Mouse (Mus musculus) heart, embryonic 12.5 days (tissue): ENCODE measurements around the gene Scfd2. TPM values are rescaled to one million over a fixed set of nuclear protein-coding genes. Genes with fewer than 3 reads are reported as not detected.

Experiments used
- ATAC-seq: fragments of 200-750 bp; cut with Nextera tagmentation; 2 replicates; pipeline ENCODE4 v1.8.0; 2017; ENCODE audit warnings: moderate TSS enrichment, moderate library complexity; ENCODE audit not compliant: insufficient number of reproducible peaks, low FRiP score
- H3K27ac ChIP-seq: fragments of 300-500 bp; sonication (generic); 2 replicates; pipeline ENCODE4 v1.5.1; 2016; ENCODE audit warnings: mild to moderate bottlenecking, moderate library complexity; ENCODE audit not compliant: poor library complexity, severe bottlenecking
- H3K27me3 ChIP-seq: fragments of 300-500 bp; sonication (generic); replicated peaks from 2 replicates; pipeline ENCODE4 v1.6.1; 2016; ENCODE audit warnings: mild to moderate bottlenecking, moderate library complexity
- H3K36me3 ChIP-seq: fragments of 300-500 bp; sonication (generic); 2 replicates; pipeline ENCODE4 v1.6.1; 2016; ENCODE audit warnings: mild to moderate bottlenecking, moderate library complexity
- H3K4me1 ChIP-seq: fragments of 300-500 bp; sonication (generic); replicated peaks from 2 replicates; pipeline ENCODE4 v1.6.1; 2016; ENCODE audit warnings: mild to moderate bottlenecking
- H3K4me2 ChIP-seq: fragments of 300-500 bp; sonication (generic); 2 replicates; pipeline ENCODE4 v1.6.1; 2016; ENCODE audit warnings: mild to moderate bottlenecking, moderate library complexity
- H3K4me3 ChIP-seq: fragments of 300-500 bp; sonication (generic); 2 replicates; pipeline ENCODE4 v1.5.1; 2016; ENCODE audit warnings: mild to moderate bottlenecking
- H3K9ac ChIP-seq: fragments of 300-500 bp; sonication (generic); 2 replicates; pipeline ENCODE4 v1.6.1; 2016; ENCODE audit warnings: mild to moderate bottlenecking, moderate library complexity
- H3K9me3 ChIP-seq: fragments of 300-500 bp; sonication (generic); replicated peaks from 2 replicates; pipeline ENCODE4 v1.6.1; 2016; ENCODE audit warnings: mild to moderate bottlenecking, moderate library complexity
- WGBS: fragments of 180-500 bp; shearing (Covaris S2); methylation state at CpG from one replicate; pipeline ENCODE4 v1.1.7; 2016; 5-methylcytosine and 5-hydroxymethylcytosine counted together
- polyA plus RNA-seq: library from polyadenylated mRNA; unstranded; fragments of >200 nt; fragmentation: Nextera tagmentation; extraction: Ambion mirVana; gene quantifications from 2 replicates; pipeline ENCODE4 v1.2.1, GENCODE M21; 2016

The Scfd2 gene
- polyA plus RNA-seq, 1 experiment from 2014 or later = 13.6 TPM

DNA sequence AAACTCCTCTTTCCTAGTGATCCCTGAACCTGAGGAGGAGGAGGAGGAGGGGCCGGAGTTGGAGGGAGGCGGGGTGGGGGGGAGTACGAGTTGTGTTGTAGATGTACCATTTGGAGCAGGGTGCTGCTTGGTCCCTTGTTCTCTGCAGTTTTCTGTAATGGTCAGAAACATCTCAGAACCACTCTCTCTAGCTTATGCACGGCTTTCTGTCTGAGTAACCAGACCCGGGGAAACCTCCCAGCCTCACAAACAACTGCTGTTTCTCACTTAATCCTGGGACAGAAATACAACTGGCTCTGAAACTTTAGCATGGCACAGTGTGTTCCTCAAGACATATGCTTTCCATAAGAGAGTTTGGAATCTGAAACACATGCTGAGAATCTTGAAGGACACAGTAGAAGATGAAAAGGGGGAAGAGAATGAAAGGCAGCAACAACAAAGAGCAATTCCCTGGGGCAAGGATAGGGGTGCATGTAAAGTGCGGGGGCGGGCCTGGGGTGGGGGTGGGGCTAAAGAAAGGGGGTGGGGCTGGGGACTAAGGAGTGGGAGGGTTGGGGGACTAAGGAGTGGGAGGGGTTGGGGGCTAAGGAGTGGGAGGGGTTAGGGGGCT, 317.0 kb downstream of the Scfd2 start:
- H3K4me3 ChIP-seq = no peak overlapping the region
- H3K36me3 ChIP-seq = no peaks in the 10 kb centered on the region
- no peaks in the 10 kb centered on the region for H3K27me3 ChIP-seq
- H3K9ac ChIP-seq = 0 out of 2 replicates have a peak overlapping the region, but pooled peaks have one; percentile 20
- H3K4me2 ChIP-seq = no peak overlapping the region
- 0 out of 2 replicates have a peak overlapping the region, but pooled peaks have one; percentile 27 for H3K27ac ChIP-seq
- ATAC-seq = no peak
- H3K4me1 ChIP-seq = peaks cover 32% of the 10 kb centered on the region
- whole genome bisulfite sequencing = 17% methylated on average over 7 of the region's 7 CpGs
- no peaks in the 10 kb centered on the region for H3K9me3 ChIP-seq

DNA sequence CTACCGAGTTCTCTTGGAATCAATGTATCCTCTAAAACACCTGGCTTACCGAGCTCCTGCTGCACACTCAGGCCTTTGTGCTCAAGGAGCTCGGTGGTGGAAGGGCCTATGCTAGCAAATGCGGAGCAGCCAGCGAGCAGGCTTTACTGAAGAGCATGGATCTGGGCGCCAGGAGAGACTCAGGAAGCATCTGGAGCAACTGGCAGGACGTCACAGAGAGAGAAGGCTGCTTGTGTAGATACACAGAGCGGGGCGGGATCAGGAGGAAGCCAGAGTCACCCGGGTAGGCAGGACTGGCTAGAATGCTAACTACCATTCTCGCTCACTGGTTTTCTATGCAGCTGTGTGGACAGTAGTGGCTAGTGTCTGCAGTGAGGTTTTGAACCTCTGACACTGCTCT, 320.2 kb downstream of the Scfd2 start:
- no peak for ATAC-seq
- Histone ChIP-seq H3K9me3 (no peaks in the 10 kb centered on the region), H3K27ac (no peak overlapping the region), H3K9ac (no peak overlapping the region), H3K36me3 (no peaks in the 10 kb centered on the region), H3K4me3 (no peak overlapping the region), H3K4me1 (peaks cover 60% of the 10 kb centered on the region), H3K27me3 (no peaks in the 10 kb centered on the region), H3K4me2 (no peak overlapping the region)
- 54% methylated on average over 11 of the region's 11 CpGs for WGBS

DNA sequence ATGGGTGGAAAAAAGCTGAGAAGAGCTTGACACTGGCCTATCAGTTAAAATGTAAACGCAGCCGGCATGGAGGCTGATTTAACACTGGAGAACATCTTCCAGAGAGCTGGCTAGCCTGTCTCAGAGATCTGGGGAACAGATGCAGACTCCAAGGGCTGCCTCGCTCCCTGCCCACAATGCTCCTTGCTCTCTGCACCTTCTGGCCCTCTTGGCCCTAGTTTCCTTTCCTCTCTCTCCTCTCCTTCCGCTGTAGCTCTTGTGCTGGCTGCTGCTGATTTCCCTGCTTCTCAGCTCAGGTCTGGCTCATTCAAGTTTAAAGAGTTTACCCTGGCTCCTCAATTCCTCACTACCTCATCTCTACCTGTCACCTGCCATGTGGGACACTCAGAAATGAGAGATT, 321.9 kb downstream of the Scfd2 start:
- Histone ChIP-seq H3K27ac (no peak overlapping the region), H3K9ac (no peak overlapping the region), H3K36me3 (no peaks in the 10 kb centered on the region), H3K4me3 (no peak overlapping the region), H3K27me3 (no peaks in the 10 kb centered on the region), H3K4me1 (peaks cover 63% of the 10 kb centered on the region), H3K4me2 (no peak overlapping the region), H3K9me3 (no peaks in the 10 kb centered on the region)
- ATAC-seq = no peak
- WGBS = 64% methylated on average over 4 of the region's 4 CpGs

DNA sequence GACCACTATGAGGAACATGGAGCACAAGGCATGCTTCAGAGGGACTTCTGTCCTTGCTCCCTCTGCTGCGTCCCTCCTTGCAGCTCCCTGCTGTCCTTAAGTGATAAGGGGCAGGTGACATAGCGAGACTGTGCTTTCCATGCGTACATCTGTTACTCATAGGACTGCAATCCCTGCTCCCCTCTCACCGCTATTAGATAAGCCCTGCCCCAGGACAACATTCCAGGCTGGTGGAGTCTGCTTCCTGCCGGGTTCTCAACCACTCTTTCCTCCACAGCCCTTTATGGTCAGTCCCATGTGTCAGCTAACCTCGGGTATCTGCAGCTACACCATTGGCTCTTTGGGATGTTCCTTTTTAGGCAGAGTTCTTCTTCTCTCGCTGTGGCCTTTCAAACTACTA, 323.1 kb downstream of the Scfd2 start:
- H3K4me1 ChIP-seq = peaks cover 64% of the 10 kb centered on the region
- no peaks in the 10 kb centered on the region for H3K27me3 ChIP-seq
- no peaks in the 10 kb centered on the region for H3K9me3 ChIP-seq
- H3K27ac ChIP-seq = peak overlapping the region; percentile 87
- WGBS = 9% methylated on average over 7 of the region's 7 CpGs
- peak; percentile 59; the same call in 1 of the 2 replicates for ATAC-seq
- H3K4me3 ChIP-seq = no peak overlapping the region
- no peaks in the 10 kb centered on the region for H3K36me3 ChIP-seq
- peak overlapping the region; percentile 45 for H3K9ac ChIP-seq
- no peak overlapping the region for H3K4me2 ChIP-seq

DNA sequence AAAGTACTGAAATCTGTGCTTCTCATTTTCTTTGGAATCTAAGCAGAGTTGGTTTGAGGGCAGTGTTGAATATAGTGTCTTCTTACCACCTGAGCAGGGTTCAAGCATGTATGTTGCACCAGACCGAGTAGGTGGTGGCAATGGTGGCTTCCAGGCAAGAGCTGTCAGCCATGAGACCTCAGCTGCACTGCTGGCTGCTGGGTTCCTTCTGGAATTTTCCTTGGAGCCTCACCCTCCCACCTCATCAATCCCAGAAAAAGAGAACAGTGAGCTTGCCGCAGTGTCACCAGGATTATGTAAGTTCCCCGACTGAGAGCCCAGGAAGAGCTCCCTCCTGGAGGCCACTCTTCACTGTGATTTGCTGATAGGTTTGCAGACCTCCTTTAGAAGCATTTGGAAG, 324.4 kb downstream of the Scfd2 start:
- Histone ChIP-seq H3K4me2 (no peak overlapping the region), H3K9ac (no peak overlapping the region), H3K4me3 (no peak overlapping the region), H3K27ac (peak overlapping the region; percentile 30), H3K4me1 (peaks cover 60% of the 10 kb centered on the region), H3K27me3 (no peaks in the 10 kb centered on the region), H3K9me3 (0 out of 2 replicates have a peak, but pooled peaks cover 3% of the 10 kb centered on the region), H3K36me3 (no peaks in the 10 kb centered on the region)
- 68% methylated on average over 3 of the region's 3 CpGs for WGBS
- ATAC-seq = no peak

DNA sequence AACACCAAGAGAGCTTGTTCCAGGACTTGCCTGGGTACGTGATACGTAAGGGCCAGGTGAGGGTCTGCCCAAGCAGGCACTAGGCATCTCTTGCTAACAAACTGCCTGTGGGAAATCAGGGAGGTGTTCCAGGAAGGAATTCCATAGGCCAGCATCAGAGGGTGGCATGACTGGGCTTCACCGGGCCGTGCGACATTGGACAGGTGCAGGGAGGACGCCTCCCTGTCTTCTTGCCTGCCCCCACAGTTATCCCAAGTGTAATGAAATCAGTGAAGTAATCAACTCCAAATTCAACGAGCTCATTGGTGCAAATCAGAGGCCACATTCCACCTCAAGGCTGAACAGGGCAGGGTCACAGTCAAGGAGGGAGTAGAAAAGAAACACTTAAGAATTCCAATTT, 324.9 kb downstream of the Scfd2 start:
- H3K9ac ChIP-seq = no peak overlapping the region
- no peaks in the 10 kb centered on the region for H3K36me3 ChIP-seq
- H3K27ac ChIP-seq = peak overlapping the region; percentile 94
- 0 out of 2 replicates have a peak, but pooled peaks cover 3% of the 10 kb centered on the region for H3K9me3 ChIP-seq
- 77% methylated on average over 7 of the region's 7 CpGs for WGBS
- no peak overlapping the region for H3K4me3 ChIP-seq
- H3K4me2 ChIP-seq = 0 out of 2 replicates have a peak overlapping the region, but pooled peaks have one; percentile 39
- peaks cover 63% of the 10 kb centered on the region for H3K4me1 ChIP-seq
- no peaks in the 10 kb centered on the region for H3K27me3 ChIP-seq
- ATAC-seq = no peak

DNA sequence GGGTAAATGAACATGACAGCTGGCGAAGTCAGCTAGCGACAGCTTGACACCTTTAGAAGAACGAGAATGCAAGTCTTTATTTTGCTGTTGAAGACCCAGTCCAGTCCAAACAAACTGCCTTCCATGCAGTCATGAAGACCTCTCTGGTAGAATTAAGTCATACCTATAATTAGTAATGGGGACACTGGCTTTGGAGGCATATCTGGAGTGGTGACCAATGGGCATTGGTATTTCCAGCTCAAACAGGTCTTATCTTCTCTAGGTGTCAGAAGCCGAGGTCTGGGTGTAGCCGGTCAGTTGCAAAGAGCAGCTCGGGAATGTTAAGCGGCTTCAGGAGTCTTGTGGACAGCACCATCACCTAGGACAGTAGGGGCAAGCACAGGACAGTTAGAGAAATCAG, 325.5 kb downstream of the Scfd2 start:
- Histone ChIP-seq H3K9me3 (0 out of 2 replicates have a peak, but pooled peaks cover 3% of the 10 kb centered on the region), H3K36me3 (no peaks in the 10 kb centered on the region), H3K27ac (peak overlapping the region; percentile 94), H3K4me3 (no peak overlapping the region), H3K4me2 (peak overlapping the region; percentile 39), H3K4me1 (peaks cover 63% of the 10 kb centered on the region), H3K9ac (no peak overlapping the region), H3K27me3 (no peaks in the 10 kb centered on the region)
- peak; percentile 61 for ATAC-seq
- WGBS = 21% methylated on average over 7 of the region's 7 CpGs

DNA sequence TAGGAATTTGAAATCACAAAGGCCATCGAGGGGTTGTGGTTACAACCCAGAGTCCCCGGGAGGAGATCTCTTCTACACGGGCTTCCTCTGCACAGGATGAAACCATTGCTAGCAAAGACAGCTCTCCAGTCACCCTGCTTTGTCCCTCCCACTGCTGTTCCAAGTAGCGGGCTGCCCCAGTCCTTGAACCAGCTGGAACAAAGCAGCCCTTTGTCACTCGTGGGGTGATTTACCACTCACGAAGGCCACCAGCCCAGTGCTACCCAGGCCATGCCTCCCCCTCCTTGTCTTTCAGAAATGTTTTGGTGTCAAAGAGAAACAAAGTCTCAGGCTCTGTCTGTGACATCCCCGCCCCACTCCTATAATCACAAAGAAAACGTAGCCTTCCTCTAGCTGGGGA, 326.1 kb downstream of the Scfd2 start:
- Histone ChIP-seq H3K9ac (peak overlapping the region; percentile 40; the same call in 1 of the 2 replicates), H3K9me3 (0 out of 2 replicates have a peak, but pooled peaks cover 3% of the 10 kb centered on the region)

DNA sequence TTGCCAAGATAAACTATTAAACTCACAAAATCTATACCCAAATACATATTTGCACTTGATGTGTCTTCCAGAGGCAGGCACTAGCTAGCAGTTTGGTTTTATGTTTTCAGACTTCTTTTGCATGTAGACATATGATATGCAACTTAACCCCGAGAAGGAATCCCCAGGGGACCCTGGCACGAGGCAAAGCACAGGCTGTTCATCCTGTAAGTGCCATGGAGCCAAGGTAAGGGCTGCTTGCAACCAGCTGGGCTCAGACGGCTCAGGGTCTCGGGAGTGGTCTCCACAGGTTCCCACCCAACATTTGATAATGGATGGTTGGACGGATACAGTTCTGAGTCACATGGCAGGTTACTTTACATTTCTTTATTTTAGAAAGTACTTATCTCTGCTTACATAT, 327.1 kb downstream of the Scfd2 start:
- Histone ChIP-seq H3K4me1 (peaks cover 72% of the 10 kb centered on the region), H3K9ac (no peak overlapping the region), H3K27me3 (no peaks in the 10 kb centered on the region), H3K36me3 (peaks cover 9% of the 10 kb centered on the region), H3K27ac (no peak overlapping the region), H3K4me2 (no peak overlapping the region), H3K9me3 (0 out of 2 replicates have a peak, but pooled peaks cover 3% of the 10 kb centered on the region), H3K4me3 (no peak overlapping the region)
- WGBS = 64% methylated on average over 5 of the region's 5 CpGs
- ATAC-seq = no peak

More for the DNA sequence above, 326.1 kb downstream of the Scfd2 start:
- Histone ChIP-seq H3K36me3 (no peaks in the 10 kb centered on the region), H3K4me1 (peaks cover 68% of the 10 kb centered on the region), H3K27ac (peak overlapping the region; percentile 94), H3K4me3 (no peak overlapping the region), H3K4me2 (peak overlapping the region; percentile 39), H3K27me3 (no peaks in the 10 kb centered on the region)
- ATAC-seq = no peak
- WGBS = 23% methylated on average over 8 of the region's 8 CpGs

DNA sequence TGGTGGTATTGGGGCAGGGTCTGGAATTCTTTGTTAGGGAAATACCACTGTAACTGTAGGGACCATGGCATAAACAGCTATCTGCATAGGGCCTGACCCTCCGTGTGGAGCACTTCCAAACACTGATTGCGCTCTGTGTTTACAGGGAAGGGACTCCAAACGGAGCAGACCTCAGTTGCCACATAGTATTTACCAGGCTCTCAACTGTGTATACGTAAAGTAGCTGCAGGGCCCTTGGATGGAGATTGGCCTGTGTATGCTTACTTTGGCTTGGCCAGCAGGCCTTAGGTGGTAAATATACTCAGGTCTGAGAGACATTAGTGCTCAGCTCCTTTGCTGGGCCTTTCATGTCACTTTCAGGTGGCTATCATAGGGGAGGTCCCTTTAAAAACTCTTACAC, 329.0 kb downstream of the Scfd2 start:
- Histone ChIP-seq H3K9me3 (0 out of 2 replicates have a peak, but pooled peaks cover 3% of the 10 kb centered on the region), H3K9ac (no peak overlapping the region), H3K4me2 (no peak overlapping the region), H3K27me3 (no peaks in the 10 kb centered on the region), H3K4me1 (peaks cover 74% of the 10 kb centered on the region), H3K27ac (no peak overlapping the region), H3K36me3 (peaks cover 28% of the 10 kb centered on the region), H3K4me3 (no peak overlapping the region)
- 76% methylated on average over 4 of the region's 4 CpGs for WGBS
- ATAC-seq = no peak

DNA sequence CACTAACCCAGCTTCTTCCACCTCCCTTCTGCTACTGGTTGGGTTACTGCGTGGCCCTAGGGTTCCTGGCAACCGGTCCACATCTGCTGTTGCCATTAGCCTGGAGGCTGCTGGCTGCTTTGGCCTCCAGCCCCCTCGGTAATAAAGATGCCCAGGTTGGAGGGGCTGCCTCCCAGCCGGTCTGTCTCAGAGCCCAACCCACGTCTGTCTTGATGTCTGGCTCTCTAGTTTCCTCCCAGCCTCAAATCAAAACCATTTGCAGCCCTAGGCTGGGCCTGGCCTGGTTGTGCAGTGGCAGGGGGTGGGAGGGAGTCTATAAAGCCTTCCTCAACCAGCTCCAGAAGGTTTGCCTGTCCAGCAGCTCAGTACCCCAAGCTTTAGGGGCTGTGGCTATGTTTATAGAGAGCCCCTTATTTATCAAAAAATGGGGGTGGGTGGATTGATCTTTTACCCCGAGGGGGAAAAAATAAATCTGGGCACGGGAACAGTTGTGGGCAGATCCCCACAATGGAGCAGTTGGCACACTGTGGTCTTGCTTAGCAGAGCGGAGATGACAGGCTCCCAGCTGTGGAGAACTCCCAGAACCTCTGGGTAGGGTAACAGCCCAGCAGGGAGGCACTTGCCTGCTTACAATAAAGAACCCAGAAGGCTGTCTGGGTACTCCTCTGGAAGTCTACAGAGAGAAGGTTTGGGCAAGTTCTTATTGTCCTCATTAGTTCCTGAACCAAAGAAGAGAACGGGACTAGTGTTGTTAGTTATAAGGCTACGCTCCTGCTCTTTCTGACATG, 329.8 kb downstream of the Scfd2 start:
- 66% methylated on average over 10 of the region's 10 CpGs for WGBS
- 0 out of 2 replicates have a peak, but pooled peaks have one; percentile 12 for ATAC-seq
- H3K4me2 ChIP-seq = no peak overlapping the region
- H3K27ac ChIP-seq = peak overlapping the region; percentile 82
- H3K9me3 ChIP-seq = 0 out of 2 replicates have a peak, but pooled peaks cover 3% of the 10 kb centered on the region
- H3K27me3 ChIP-seq = no peaks in the 10 kb centered on the region
- no peak overlapping the region for H3K4me3 ChIP-seq
- H3K9ac ChIP-seq = no peak overlapping the region
- peaks cover 34% of the 10 kb centered on the region for H3K36me3 ChIP-seq
- H3K4me1 ChIP-seq = peaks cover 75% of the 10 kb centered on the region
